Mouse (Mus musculus) left cerebral cortex, postnatal 36 days (tissue): ENCODE results near the gene Dazap1. TPM values are rescaled to one million over a fixed set of nuclear protein-coding genes. Genes with fewer than 3 reads are reported as not detected.
"Not testable (repeated sequence)": the region's sequence is repeated elsewhere in the genome, so short reads cannot be mapped to it uniquely, and the experiment has no call there.

Source experiments
- DNase-seq, 2 experiments: peaks; one replicate each; pipeline ENCODE4 v3.0.0; 2021 to 2022; ENCODE audit warnings: low spot score in 2 of 2, mixed read lengths in 1 of 2
- intact Hi-C: fragments of 180-260 bp; cut with DNase I; formaldehyde crosslinking; loops from one replicate; pipeline ENCODE4 v1.15.1; 2025
- total RNA-seq, 2 experiments: library from RNA; stranded (reverse); gene quantifications; 2 replicates each; pipeline ENCODE4 v1.2.3; 2021

The Dazap1 gene
- 10 to 100 TPM; 71.7 to 99.0 TPM for total RNA-seq

DNA sequence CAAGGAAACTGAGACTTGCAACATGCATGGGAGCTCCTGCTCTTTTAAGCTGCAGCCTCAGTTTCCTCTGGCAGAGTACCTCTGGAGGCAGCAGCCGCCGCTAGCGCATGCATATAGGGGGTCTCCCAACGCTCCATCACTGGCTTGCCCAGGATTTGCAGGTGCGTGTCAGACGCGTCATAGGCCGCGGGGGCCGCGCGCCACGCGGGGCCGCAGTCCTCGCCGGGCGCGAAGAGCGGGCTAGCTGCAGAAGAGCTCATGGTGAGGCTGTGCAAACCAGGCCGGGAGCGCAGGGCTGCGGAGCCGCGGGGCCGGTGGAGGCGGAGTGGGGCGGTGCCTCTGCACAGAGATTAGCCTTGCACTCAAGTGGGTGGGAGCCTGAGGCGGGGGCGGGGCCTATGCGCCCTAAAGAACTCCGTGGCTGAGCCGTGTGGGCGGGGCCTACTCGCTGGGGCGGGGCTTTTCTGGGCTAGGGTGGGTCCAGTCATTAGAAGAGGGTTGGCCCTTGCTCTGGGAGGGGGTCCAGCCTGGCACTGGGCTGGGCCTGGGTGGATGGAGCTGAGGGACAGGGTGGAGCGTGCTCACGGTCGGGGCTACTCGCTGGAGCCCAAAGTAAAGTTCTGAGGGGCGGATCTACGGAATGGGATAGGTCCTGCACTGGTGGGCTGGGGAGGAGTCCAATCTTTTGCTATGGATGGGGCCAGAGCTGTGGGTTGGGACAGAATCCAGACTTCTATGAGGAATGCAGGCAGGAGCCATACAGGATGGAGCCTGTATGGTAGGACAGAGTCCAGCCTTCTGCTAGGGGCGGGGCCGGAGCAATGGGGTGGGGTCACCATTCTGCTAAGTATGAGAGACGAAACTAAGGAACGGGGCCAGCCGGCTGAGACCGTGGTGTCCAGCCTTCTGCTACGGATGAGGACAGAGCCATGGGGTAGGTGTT, at the start of gene Dazap1, which contains the start of gene Gamt:
Gene Dazap1 (plus strand): TSS at position 845 of the 943 bp plus-strand sequence.
Gene Gamt (minus strand): TSS at position 371 of the 943 bp plus-strand sequence.
- intact Hi-C loops, result no loop called here
- peak; percentile 89 to 90 for DNase-seq

DNA sequence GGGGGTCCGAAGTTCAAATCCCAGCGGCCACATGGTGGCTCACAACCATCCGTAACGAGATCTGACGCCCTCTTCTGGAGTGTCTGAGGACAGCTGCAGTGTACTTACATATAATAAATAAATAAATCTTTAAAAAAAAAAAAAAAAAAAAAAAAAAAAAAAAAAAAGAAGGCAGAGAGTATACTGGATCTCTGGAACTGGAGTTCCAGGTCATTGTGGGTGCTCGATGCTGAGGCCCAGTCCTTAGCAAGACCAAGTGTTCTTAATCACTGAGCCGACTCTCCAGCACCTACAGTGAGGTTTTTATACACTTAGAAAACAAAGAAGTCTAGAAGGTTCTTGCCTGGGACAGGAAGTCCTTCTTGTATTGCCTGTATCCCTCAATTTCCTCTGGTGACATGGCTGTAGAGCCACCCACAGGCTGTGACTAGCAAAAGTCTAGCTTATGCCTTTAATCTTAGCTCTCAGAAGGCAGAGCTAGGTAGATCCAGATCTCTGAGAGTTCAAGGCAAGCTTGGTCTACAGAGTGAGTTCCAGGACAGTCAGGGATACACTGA, 49.7 kb upstream of the Dazap1 start:
- intact Hi-C loops, DNase-seq: not testable (repeated sequence)

DNA sequence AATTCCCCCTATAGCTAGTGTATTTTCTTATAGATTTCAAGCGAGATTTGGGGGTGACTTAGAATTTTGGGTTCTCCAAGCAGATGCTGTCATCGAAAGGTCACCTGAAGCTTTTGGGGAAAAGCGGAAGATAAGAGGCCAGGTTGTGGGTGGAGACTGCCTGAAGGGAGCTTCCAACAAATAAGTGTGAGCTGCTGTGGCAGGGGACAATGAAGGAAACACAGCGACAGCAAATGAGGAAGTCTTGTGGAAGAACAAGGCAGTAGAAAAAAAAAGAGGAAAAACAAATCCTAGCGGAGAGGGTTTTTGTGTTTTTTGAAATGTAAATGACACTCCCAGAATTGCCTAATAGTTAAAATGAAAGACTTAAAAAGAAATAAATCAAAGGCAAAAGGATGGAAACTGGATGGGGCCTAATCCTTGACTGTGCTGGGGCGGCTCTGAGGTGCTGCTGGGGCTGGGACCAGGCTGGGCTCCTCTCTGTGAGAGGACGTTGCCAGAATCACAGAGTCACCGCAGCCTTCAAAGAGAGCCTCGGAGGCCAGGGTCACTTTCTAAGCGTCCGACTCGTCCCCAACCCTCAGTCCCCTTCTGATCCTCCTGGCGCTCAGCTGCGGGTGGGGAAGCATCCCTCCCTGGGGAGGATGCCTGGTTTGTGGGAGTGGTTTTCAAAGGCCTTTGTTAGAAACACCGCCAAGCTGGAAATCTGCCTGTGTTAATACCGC, 46.1 kb upstream of the Dazap1 start:
- DNase-seq, result no peak
- intact Hi-C loops, result no loop called here

DNA sequence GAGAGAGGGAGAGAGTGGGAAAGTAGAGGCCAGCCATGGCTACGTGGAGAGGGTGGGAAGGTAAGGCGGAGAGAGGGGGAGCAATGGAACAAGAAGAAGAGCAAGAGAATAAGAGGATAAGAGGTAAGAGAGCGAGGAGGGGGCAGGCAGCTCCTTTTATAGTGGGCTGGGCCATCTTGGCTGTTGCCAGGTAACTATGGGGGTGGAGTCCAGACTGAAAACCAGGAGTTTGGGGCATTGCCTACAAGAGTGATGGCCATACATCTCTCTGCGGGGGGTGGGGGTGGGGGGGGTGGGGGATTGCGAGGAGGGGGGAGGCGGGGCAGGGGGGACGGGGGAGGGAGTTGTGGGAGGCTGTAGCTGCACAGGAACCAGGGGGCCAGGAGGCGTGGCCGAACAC, 40.6 kb upstream of the Dazap1 start:
- intact Hi-C loops, result no loop called here
- DNase-seq, result no peak

DNA sequence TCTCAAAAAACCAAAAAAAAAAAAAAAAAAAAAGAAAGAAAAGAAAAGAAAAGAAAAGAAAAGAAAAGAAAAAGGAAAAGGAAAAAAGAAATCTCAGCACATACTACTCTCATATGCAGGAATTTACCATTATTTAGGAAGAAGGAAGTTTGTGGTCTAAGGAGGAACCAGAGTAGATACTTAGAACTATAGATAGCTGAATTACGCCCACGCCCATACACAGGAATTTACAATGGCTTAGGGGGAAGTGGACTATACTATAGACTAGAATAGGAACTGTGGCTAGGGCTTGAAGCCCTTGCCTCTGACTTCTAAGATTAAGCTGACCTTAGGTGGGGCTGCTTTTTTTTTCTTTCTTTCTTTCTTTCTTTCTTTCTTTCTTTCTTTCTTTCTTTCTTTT, 38.1 kb upstream of the Dazap1 start:
- intact Hi-C loops, DNase-seq: not testable (repeated sequence)

DNA sequence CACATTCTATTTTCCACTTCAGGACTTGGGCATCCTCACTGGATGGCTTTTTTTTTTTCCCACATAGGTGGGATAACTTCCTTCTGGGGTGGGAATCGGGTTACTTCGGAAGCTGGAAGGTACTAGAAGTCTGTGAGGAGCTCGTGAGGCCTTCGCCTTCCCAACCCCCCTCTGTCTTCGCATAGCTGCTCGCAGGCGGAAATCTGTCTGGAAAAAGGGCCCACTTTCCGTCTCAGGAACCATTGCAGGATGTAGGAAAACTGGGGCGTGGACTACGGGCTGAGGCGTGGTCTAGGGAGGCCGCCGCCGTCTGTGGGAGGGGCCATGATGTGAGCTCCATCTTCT, 35.2 kb upstream of the Dazap1 start:
- no peak for DNase-seq
- intact Hi-C loops, result no loop called here

DNA sequence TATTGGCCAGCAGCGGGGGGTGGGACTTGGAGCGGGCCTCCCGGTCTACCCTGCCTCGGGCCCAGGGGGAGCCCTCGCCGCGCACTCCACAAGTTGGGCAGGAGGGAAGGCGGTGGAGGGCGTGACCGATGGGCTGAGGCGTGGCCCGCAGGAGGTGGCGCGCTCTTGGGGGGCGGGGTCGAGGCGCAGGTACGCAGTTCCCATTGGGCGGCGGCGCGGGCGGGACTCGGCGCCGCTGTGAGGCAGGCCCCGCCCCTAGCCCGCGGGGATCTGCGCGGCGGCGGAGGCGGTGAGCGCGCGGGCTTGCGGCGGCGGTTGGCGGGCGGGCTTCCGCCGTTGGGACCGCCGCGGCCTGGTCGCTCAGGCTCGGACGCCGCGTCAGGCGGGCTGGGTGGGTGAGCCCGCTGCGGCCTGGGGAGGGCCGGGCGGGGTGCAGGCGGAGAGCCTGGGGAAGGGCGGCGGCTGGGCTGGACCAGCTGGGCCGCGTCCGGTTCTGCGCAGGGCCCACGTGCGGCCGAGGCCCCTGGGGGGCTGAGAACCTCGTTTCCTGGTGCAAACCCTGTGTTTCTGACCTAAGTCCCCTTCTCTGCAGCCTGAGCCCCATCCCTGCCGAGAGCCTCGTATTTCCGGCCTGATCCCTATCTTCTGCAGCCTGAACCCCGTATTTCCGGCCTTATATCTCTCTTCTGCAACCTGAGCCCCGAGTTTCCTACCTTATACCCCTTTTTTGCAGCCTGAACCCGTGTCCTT, 34.7 kb upstream of the Dazap1 start, which contains the start of gene Mum1:
Gene Mum1 (plus strand): TSS at position 19 of the 750 bp plus-strand sequence.
- intact Hi-C loops, result no loop called here
- DNase-seq, result peak; percentile 98 to 99

DNA sequence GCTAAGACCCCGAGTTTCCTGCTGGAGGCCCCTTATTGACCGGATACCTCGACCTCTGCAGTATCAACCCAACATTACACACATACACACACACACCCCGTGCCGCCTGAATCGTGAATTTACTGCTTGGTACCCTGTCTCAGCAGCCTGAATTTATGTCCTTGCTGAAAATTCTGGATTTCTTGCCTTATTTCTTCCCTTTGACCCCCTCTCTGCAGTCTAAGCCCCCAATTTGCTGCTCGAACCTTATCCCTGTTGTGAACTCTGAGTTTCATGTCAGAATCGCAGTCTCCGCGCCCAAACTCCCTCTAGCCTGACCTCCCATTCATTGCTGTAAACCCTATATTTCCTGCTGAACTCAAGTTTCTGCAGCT, 34.1 kb upstream of the Dazap1 start:
- intact Hi-C loops, result no loop called here
- no peak for DNase-seq

DNA sequence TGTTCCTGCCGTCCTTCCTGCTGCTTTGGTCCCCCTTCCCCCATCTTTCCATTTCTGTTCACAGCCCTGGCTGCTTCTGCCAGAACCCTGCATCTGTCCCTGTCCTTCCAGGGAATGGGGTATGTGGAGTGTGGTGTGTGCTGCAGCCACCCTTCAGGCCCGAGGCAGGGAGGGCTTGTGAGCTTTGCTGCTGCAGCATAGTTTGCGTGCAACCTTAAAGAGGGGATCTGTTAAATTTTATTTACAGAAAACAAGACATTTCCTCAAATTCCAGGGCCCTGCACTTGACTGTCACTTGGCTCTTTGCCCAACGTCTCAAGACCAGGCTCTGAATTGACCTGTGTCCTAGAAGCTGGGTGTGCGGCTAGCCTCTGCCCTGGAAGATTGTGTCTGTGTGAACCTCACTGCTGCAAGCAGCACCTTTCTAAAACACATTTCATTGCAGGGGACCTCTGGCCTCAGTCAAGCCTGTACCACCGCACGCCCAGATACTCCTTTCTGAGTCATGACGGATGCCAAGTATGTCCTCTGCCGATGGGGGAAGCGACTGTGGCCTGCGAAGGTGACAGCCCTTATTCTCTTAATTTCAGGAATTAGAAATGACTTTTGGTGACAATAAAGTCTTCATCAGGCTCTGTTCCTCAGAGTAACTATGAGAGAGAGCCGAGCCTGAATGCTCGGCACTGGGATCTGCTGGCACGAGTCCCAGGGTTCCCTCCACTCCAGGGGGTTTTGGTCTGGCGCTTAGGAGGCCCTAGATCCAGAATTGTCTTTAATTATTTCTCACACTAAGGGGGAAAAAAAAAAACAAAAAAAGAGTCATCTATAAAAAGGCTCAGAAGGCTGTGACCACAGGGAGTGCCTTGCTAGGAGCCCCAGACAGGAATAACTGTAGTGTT, 33.2 kb upstream of the Dazap1 start:
- intact Hi-C loops, result no loop called here
- DNase-seq, result no peak

DNA sequence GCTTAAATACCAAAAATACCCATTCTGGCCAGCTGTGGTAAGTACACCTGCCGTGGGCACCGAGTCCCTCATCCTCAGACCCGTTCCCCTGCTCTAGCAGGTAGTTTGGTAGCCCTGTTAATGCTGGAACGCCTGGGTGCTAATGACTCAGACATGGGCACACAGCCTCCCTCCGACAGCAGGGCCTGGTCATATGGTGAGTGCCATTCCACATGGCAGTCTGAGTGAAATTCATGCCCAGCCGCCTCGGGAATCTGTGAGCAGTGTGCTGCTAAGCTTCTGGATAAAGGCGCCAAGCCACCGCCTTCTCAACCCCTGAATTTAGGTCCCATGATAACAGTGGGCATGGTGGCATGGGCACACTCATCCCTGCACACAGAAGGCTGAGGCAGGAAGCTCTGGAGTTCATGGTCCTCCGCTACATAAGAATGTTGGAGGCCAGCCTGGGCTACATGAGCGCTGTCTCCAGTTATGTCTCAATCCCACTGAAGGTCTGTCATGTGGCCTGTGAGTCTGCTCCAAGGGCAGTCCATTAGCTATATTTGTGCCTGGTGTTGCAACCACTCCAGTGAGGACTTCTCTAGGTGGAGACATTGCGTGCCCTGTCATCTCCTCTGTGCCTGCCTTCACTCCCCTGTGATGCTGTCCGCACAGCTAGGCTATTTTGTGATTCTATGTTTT, 25.0 kb upstream of the Dazap1 start:
- intact Hi-C loops, result no loop called here
- no peak for DNase-seq

DNA sequence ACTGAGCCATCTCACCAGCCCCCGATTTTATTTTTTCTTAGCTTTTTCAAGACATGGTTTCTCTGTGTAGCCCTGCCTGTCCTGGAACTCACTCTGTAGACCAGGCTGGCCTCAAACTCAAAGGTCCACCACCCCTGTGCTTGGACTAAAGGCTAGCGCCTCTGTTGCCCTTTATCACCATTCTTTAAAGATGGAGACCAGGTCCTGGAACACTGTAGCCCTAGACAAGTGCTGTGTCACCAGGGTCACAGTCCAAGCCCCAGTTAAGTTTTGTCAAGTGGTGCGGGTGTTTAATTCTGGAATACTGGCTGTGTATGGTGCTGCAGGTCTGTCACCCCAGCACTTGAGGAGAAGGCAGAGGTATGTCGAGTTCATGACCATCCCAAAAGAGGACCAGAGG, 24.3 kb upstream of the Dazap1 start:
- intact Hi-C loops, result no loop called here
- no peak for DNase-seq

DNA sequence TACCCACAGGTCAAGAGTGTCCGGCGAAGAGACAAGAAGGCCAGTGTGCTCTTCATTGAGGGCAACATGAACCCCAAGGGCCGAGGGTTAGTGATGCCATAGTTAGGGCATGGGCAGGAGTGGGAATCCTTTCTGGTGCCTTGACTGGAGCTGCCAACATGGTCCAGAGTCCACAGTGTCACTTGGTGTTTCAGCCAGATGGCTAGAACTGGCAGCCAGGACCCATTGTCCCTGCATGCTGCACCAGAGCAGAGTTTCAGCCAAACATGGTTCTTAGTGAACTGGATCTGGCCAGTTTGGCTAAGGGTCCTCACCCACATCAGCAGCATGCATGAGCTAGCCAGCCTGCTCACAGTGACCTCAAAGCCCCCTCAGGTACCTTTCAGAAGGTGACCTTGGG, 23.0 kb upstream of the Dazap1 start:
- DNase-seq, result no peak
- intact Hi-C loops, result no loop called here

DNA sequence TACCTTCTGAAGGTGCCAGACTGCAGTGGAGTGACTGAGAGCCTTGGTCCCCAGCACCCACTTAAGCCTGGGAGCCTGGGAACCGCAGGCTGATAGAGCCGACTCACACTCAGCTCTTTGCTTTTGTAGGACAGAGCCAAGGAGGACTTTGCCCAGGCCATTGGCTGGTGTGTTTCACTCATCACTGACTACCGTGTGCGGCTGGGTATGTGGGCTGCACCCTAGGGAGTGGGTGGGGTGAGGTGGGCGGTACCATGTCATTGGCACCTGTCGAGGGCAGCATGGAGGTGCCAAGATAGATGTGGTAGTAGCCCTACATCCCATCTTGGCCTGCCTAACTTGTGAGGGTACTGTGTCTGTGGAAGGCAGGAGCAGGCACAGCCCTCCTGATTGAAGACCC, 21.5 kb upstream of the Dazap1 start:
- no peak for DNase-seq
- intact Hi-C loops, result no loop called here

DNA sequence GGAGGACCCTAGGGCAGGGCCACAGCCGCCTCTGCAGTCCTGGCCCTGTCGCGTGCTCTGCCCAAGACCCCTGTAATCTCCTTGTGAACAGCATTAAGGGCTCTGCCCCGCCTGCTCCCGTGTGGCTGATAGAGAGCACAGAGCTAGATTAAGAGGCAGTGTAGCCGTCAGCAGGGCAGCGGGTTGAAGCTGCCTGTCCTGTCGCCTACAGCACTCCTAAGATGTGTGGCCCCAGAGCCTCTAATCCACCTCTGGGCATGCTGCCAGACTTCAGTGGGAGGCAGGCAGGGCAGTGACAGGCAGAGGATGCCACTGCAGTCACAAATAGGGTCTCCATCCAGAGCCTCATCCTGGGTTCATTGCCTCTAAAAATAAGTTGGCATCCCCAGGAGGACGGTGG, 19.2 kb upstream of the Dazap1 start:
- no peak for DNase-seq
- intact Hi-C loops, result no loop called here

DNA sequence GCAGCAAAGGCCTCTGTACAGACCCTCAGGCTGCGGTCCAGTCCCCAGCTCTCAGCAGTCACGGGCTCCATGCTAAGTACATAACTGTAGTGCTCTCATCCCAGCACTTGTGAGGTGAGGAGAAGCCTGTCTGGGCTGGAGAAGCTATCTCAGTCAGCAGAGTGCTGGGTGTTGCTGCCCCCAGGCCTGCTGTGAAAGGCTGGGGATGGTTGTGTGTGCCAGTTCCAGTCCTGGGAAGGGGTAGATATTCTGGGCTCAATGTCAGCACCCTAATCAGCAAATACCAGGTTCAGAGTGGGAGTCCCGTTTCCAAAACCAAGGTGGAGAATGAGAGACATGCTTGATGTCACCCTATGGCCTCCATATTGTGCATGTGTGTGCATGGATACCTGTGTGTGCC, 18.7 kb upstream of the Dazap1 start:
- intact Hi-C loops, result no loop called here
- DNase-seq, result no peak

DNA sequence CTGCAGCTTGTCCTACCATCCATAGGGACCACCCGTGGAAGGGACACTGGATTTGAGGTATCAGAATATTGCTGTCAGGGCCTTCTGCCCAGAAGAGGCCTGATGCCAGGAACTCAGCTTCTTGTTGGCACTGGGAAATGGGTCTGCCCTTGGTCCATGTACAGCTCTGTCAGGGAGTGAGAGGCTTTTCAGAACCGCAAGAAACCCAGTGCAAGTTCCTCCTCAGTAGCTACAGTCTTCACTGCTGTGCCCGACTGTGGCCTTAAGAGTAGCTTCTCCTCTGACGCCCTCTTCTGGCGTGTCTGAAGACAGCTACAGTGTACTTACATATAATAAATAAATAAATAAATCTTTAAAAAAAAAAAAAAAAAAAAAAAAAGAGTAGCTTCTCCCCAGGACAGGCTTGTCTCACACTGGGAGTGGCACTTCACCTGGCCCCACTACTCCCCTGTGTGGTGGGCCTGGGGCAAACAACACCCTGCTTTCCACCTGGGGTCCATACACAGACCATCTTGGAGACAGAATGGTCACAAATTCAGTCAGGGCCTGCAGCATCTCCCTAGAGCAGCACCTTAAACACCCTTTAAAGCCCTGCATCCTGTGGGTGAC, 16.4 kb upstream of the Dazap1 start:
- DNase-seq, result no peak
- intact Hi-C loops, result loop anchor here (1.0 kb wide), 1 partner anchor 70 kb away; no protein-coding TSS in a partner anchor

DNA sequence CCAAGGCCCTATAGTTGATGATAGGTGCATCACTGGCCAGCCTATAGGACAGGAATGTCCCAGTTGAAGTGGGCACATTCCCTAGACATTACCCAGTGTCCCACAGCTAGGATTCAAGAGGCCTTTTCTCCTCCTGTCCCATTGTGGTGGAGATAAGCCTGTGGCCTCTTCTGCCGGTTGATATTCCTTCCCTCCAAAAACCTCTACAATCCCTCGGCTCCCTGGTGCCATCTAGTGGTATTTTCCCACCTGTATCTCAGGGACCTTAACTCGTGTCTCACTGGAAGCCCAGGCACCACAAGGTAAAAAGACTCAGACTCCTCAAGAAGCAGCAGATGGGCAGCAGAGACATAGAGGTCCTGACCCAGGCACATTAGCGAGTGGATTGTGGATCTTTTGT, 15.7 kb upstream of the Dazap1 start:
- intact Hi-C loops, result loop anchor here (1.0 kb wide), 1 partner anchor 70 kb away; no protein-coding TSS in a partner anchor
- DNase-seq, result peak; percentile 66 to 77

DNA sequence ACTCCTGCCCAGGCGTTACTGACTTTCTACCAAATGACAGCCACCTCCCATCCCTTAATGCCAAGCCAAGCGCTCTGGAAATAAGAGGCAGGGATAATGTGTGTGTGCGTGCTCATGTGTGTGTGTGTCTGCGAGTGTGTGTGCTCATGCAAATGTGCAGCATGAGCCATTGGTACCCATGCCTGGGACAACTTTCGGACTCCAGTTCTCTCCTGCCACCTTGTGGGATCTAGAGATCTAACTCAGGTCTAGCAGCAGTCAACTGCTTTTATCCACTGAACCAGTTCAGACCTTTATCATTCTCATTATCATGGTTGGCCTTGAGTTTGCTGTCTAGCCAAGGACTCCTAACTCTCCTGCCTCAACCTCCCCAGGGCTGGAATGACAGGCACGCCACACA, 13.4 kb upstream of the Dazap1 start:
- no peak for DNase-seq

More for the DNA sequence above, 13.4 kb upstream of the Dazap1 start:
- intact Hi-C loops, result no loop called here
